Mouse (Mus musculus) T-helper 17 cell (primary cell): ENCODE data around the gene Fitm2.

ENCODE experiments used
- in situ Hi-C, 2 experiments: fragments of 300-600 bp; cut with MboI, MseI; formaldehyde crosslinking; loops; 1 replicate in 1 of 2; 2 replicates in 1 of 2; pipeline ENCODE4 v1.15.1; 2025; ENCODE audit warnings: high pct_unique_total_duplicates in 2 of 2

The Fitm2 gene

GRCm38 (mm10) chr2:163424597-163424996 lies 47.8 kb downstream of the Fitm2 start, which contains the start of gene Oser1:
Oser1 (minus strand) TSS chr2:163424697.
- in situ Hi-C loops = no loop called here

- in situ Hi-C loops = no loop called here
Measured at GRCm38 (mm10) chr2:163422895-163423660, 49.4 kb downstream of the Fitm2 start.

- in situ Hi-C loops = no loop called here
Measured at GRCm38 (mm10) chr2:163420366-163420886, 52.0 kb downstream of the Fitm2 start.

- in situ Hi-C loops = loop anchor here in 1 of 2 experiments (5.0 kb wide), 1 partner anchor 492 kb away; no protein-coding TSS in a partner anchor
Measured at GRCm38 (mm10) chr2:163419346-163420045, 52.9 kb downstream of the Fitm2 start.

GRCm38 (mm10) chr2:163418841-163419345 lies 53.5 kb downstream of the Fitm2 start:
- in situ Hi-C loops = loop anchor here in 1 of 2 experiments (5.0 kb wide), 1 partner anchor 492 kb away; no protein-coding TSS in a partner anchor

- in situ Hi-C loops = loop anchor here in 1 of 2 experiments (5.0 kb wide), 1 partner anchor 491 kb away; no protein-coding TSS in a partner anchor
Measured at GRCm38 (mm10) chr2:163417830-163418229, 54.6 kb downstream of the Fitm2 start.

GRCm38 (mm10) chr2:163417026-163417425 lies 55.4 kb downstream of the Fitm2 start:
- in situ Hi-C loops = loop anchor here in 1 of 2 experiments (5.0 kb wide), 1 partner anchor 490 kb away; no protein-coding TSS in a partner anchor
